Mouse (Mus musculus) intestine, postnatal 0 days (tissue): Measurements from ENCODE around the gene Gtpbp1. TPM values are rescaled to one million over a fixed set of nuclear protein-coding genes. Genes with fewer than 3 reads are reported as not detected.

Experiments
- ATAC-seq: fragments of 200-750 bp; cut with Nextera tagmentation; 2 replicates; pipeline ENCODE4 v1.8.0; 2017; ENCODE audit warnings: mild to moderate bottlenecking, moderate TSS enrichment, moderate library complexity
- H3K27ac ChIP-seq: fragments of 300-500 bp; sonication (generic); 2 replicates; pipeline ENCODE4 v1.5.1; 2014; ENCODE audit warnings: mild to moderate bottlenecking, low read depth, low read length, moderate library complexity
- H3K27me3 ChIP-seq: fragments of 300-500 bp; sonication (generic); replicated peaks from 2 replicates; pipeline ENCODE4 v1.6.1; 2014; ENCODE audit warnings: low read length, mixed read lengths; ENCODE audit not compliant: control insufficient read depth, insufficient read depth
- H3K36me3 ChIP-seq: fragments of 300-500 bp; sonication (generic); 2 replicates; pipeline ENCODE4 v1.6.1; 2014; ENCODE audit warnings: mild to moderate bottlenecking, moderate library complexity; ENCODE audit not compliant: control insufficient read depth, insufficient read depth
- H3K4me1 ChIP-seq: fragments of 300-500 bp; sonication (generic); replicated peaks from 2 replicates; pipeline ENCODE4 v1.6.1; 2014; ENCODE audit warnings: antibody characterized with exemption, low read length, mixed read lengths; ENCODE audit not compliant: control insufficient read depth, insufficient read depth
- H3K4me2 ChIP-seq: fragments of 300-500 bp; sonication (generic); replicated peaks from 2 replicates; pipeline ENCODE4 v1.6.1; 2014; ENCODE audit warnings: low read depth, mild to moderate bottlenecking, moderate library complexity
- H3K4me3 ChIP-seq: fragments of 300-500 bp; sonication (generic); 2 replicates; pipeline ENCODE4 v1.5.1; 2014; ENCODE audit warnings: low read depth, low read length
- H3K9ac ChIP-seq: fragments of 300-500 bp; sonication (generic); 2 replicates; pipeline ENCODE4 v1.6.1; 2014; ENCODE audit warnings: mild to moderate bottlenecking, low read depth, low read length
- H3K9me3 ChIP-seq: fragments of 300-500 bp; sonication (generic); 2 replicates; pipeline ENCODE4 v1.6.1; 2016; ENCODE audit warnings: mixed run types; ENCODE audit not compliant: control insufficient read depth
- CTCF ChIP-seq: sonication (generic); IDR thresholded peaks from 2 replicates; pipeline ENCODE4 v1.5.1; 2016; ENCODE audit warnings: low read depth, mild to moderate bottlenecking, control low read depth, antibody characterized with exemption, moderate library complexity
- WGBS: fragments of 180-500 bp; shearing (Covaris S2); extraction: QIAGEN DNeasy Blood & Tissue Kit; methylation state at CpG from one replicate; pipeline ENCODE4 v1.1.7; 2014; 5-methylcytosine and 5-hydroxymethylcytosine counted together
- polyA plus RNA-seq: library from polyadenylated mRNA; unstranded; fragments of >200 nt; fragmentation: Nextera tagmentation; extraction: Ambion mirVana; gene quantifications from 2 replicates; pipeline ENCODE4 v1.2.1, GENCODE M21; 2015

The Gtpbp1 gene
- polyA plus RNA-seq, 1 experiment from 2014 or later = 15.3 TPM

DNA sequence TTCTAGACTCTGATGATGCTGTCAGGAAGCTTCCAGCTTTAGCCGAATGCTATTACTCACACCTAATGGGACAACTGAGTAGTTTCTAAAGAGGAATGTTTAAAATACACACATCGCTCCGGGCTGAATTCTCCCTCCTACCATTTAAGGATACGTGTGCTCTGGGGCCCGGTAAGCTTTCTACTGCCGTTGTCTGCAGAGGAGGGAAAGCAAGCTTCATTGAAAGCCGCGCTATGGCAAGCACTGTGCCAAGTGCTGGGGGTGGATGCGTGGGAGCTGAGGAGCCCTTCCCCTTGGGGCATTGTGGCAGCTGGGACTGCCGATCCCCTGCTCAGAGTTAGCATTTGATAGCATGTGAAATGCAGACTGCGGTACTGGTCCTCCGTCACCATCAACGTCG lies 34.2 kb upstream of the Gtpbp1 start:
- Histone ChIP-seq H3K36me3 (no peaks in the 10 kb centered on the region), H3K9me3 (no peaks in the 10 kb centered on the region), H3K4me1 (no peaks in the 10 kb centered on the region), H3K27me3 (no peaks in the 10 kb centered on the region), H3K27ac (no peak overlapping the region), H3K9ac (no peak overlapping the region), H3K4me2 (no peak overlapping the region), H3K4me3 (no peak overlapping the region)
- no peak for ATAC-seq
- TF ChIP-seq CTCF = no peak
- 83% methylated on average over 14 of the region's 14 CpGs for WGBS

DNA sequence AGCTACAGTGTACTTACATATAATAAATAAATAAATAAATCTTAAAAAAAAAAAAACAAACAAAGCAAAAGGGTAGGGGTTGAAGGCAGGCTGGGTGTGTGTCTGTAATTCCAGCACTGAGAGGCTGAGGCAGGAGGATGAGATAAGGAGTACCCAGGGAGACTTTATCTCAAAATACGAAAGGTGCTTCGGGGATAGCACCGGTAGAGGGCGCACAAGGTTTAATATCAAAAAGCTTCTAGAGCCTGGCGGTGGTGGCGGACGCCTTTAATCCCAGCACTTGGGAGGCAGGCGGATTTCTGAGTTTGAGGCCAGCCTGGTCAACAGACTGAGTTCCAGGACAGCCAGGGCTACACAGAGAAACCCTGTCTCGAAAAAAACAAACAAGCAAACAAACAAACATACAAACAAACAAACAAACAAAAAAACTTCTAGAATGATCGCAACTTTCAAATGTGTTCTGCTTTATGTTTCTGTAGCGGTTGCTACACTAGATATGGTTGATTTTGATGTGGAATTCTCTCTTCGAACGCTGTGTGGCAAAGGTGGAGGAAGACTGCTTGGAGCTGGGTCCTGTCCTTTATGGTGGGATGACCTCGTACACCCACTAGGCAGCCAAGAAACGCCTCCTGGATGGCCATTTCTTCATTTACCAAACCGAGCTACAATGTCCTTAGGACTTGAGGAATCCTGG lies 32.7 kb upstream of the Gtpbp1 start:
- ATAC-seq = peak; percentile 1; the same call in 1 of the 2 replicates
- H3K4me2 ChIP-seq = peak overlapping the region; percentile 97
- peak overlapping the region; percentile 80 for H3K9ac ChIP-seq
- peaks cover 8% of the 10 kb centered on the region; the same call in 1 of the 2 replicates for H3K36me3 ChIP-seq
- H3K4me1 ChIP-seq = no peaks in the 10 kb centered on the region
- peak overlapping the region; percentile 71 for H3K4me3 ChIP-seq
- H3K27ac ChIP-seq = peak overlapping the region; percentile 87
- no peaks in the 10 kb centered on the region for H3K9me3 ChIP-seq
- TF ChIP-seq CTCF = peak; percentile 72
- no peaks in the 10 kb centered on the region for H3K27me3 ChIP-seq
- WGBS = 2% methylated on average over 16 of the region's 16 CpGs

DNA sequence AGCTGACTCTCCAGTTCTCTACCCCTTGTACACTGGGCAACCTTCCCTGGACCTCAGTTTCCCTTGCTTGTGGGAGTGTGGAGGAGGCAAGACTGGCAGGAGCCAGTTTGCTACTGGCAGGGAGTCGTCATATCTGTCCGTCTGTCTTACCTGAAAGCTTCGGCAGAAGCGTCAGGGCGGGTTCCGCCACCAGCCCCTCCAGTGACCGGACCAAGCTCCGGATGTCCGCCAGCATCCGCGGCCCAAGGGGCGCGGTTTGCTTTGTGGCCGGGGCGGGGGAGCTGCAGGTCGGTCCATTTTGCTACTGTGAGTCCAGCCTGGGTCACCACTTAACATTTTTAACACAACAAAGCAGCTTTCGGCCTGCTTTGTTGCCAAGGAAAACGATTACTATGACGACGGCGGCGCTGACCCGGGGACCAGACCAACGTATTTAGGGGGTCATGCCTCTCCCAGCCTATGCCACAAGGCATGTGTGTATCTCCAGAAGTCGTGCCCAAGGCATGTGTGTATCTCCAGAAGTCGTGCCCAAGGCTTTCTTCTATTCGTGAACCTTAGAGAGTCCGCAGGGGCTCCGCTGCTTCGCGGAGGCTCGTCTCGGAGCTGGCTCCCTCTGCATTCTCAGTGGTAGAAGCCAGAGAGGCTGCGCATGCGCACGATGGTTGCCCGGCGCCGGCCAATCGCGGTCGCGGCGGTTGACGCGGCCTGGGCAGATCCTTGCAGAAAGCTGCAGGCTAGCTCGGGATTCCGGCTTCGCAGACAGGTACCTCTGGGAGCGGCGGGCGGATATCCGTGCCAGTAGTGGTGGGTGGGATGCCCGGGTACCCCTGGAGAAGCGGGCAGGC lies 31.9 kb upstream of the Gtpbp1 start, which contains the start of the genes Fam227a and Cby1:
Gene Fam227a (minus strand): TSS at position 426 of the 845 bp plus-strand sequence.
Gene Cby1 (plus strand): TSS at position 669 of the 845 bp plus-strand sequence.
- H3K9me3 ChIP-seq = no peaks in the 10 kb centered on the region
- H3K27ac ChIP-seq = peak within 1 kb of the TSS; percentile 87
- peak within 1 kb of the TSS; percentile 71 for H3K4me3 ChIP-seq
- TF ChIP-seq CTCF = no peak
- H3K9ac ChIP-seq = peak within 1 kb of the TSS; percentile 80
- H3K4me1 ChIP-seq = no peaks in the 10 kb centered on the region
- under 1% methylated on average over 55 of the region's 55 CpGs for WGBS
- peak within 1 kb of the TSS; percentile 97 for H3K4me2 ChIP-seq
- peaks cover 8% of the 10 kb centered on the region; the same call in 1 of the 2 replicates for H3K36me3 ChIP-seq
- peak; percentile 89 for ATAC-seq
- H3K27me3 ChIP-seq = no peaks in the 10 kb centered on the region

DNA sequence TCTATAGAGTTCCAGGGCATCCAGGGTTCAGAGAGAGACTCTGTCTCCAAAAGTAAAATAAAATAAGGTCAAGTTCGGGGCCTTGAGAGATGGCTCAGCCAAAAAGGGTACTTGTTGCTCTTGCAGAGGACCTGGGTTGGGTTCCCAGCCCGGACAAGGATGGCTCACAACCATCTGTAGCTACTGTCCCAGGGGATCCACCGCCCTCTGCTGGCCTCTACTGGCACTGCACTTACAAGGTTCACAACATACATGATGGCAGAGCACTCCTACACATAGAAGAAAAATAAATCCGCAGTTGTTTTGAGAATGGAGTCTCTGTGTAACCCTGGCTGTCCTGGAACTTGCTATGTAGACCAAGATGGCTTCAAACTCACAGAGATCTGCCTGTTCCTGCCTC lies 28.8 kb upstream of the Gtpbp1 start:
- Histone ChIP-seq H3K27me3 (no peaks in the 10 kb centered on the region), H3K36me3 (peaks cover 14% of the 10 kb centered on the region; the same call in 1 of the 2 replicates), H3K9ac (no peak overlapping the region), H3K4me1 (no peaks in the 10 kb centered on the region), H3K27ac (no peak overlapping the region), H3K4me2 (no peak overlapping the region), H3K9me3 (no peaks in the 10 kb centered on the region), H3K4me3 (no peak overlapping the region)
- no peak for ATAC-seq
- peak; percentile 64 for TF ChIP-seq CTCF
- 77% methylated on average over 4 of the region's 4 CpGs for WGBS

DNA sequence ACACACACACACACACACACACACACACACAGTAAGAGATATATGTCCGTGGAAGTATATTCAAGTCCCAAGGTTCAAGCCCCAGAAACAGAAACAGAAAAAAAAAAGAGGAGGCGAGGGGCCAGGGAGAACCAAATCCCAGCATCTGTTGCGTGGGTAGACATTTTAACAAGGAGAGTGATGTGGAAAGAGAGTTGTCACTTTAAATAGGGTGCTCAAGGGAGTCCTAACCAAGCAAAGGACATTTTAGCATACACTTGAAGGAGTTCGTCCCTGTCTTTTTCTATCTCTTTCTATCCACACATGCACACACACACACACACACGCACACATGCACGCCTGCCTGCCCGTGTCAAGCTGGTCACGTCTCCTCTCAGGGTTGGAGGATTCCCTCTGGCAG lies 26.0 kb upstream of the Gtpbp1 start:
- no peak for TF ChIP-seq CTCF
- ATAC-seq = no peak
- H3K4me2 ChIP-seq = no peak overlapping the region
- H3K27me3 ChIP-seq = no peaks in the 10 kb centered on the region
- H3K27ac ChIP-seq = no peak overlapping the region
- H3K36me3 ChIP-seq = peaks cover 14% of the 10 kb centered on the region; the same call in 1 of the 2 replicates
- no peak overlapping the region for H3K9ac ChIP-seq
- no peaks in the 10 kb centered on the region for H3K4me1 ChIP-seq
- no peak overlapping the region for H3K4me3 ChIP-seq
- 93% methylated on average over 8 of the region's 8 CpGs for WGBS
- no peaks in the 10 kb centered on the region for H3K9me3 ChIP-seq

DNA sequence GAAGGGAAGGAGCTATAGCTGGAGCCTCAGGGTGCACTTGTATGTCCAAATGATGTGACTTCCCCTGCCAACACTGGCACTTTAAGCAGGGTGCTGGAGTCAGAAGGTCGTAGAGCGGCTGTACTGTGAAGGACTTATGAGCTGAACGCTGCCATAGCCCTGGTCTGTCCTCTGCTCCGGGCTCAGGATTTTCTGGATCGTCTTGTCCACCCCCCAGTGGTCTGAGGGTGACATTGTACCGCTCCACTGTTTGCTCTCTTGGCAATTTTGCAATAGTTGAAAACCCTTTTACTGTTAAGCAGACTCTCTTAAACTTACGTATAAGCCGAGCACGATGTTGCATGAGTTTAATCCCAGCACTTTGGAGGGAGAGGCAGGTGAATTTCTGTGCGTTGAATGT lies 21.4 kb upstream of the Gtpbp1 start:
- Histone ChIP-seq H3K9ac (no peak overlapping the region), H3K4me2 (no peak overlapping the region), H3K4me3 (no peak overlapping the region), H3K36me3 (peaks cover 21% of the 10 kb centered on the region), H3K27ac (no peak overlapping the region), H3K9me3 (no peaks in the 10 kb centered on the region), H3K27me3 (no peaks in the 10 kb centered on the region), H3K4me1 (0 out of 2 replicates have a peak, but pooled peaks cover 3% of the 10 kb centered on the region)
- ATAC-seq = no peak
- TF ChIP-seq CTCF = peak; percentile 45
- WGBS = 67% methylated on average over 10 of the region's 10 CpGs
